Mouse (Mus musculus) heart, postnatal 4 days (tissue): ENCODE results near the gene Kif27. TPM values are rescaled to one million over a fixed set of nuclear protein-coding genes. Genes with fewer than 3 reads are reported as not detected.

Experiments used
- DNase-seq: peaks from one replicate; pipeline ENCODE4 v3.0.0; 2021
- microRNA-seq, 2 experiments: library from miRNA; unstranded; fragments of <30 nt; microRNA quantifications; one replicate each; pipeline ENCODE4 v1.2.0; 2021 to 2022
- total RNA-seq, 2 experiments: library from RNA; stranded (reverse); gene quantifications; 2 replicates each; pipeline ENCODE4 v1.2.3; 2021

The Kif27 gene
- total RNA-seq, 2 experiments from 2014 or later = 0.34 to 0.79 TPM

DNA sequence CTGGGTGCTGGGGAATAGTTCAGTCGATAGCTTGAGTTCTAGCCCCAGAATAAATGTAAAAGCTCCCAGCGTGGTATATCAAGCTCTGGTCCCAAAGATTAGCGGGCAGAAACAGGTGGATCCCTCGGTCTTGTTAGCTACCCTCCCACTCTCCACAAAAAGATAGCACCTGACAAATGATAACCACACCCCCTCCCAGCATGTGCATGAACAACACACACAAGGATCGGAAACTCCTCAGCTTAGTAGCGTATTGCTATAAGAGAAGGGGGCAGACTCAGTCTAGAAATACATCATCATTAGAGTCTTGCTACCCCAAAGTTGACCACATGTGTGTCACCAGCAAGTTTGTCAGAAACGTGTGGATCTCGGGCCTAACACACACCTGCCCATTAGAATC lies 83.3 kb downstream of the Kif27 start, which contains the start of gene Gkap1:
Gene Gkap1 (minus strand): TSS at position 101 of the 400 bp plus-strand sequence.
- no peak for DNase-seq

DNA sequence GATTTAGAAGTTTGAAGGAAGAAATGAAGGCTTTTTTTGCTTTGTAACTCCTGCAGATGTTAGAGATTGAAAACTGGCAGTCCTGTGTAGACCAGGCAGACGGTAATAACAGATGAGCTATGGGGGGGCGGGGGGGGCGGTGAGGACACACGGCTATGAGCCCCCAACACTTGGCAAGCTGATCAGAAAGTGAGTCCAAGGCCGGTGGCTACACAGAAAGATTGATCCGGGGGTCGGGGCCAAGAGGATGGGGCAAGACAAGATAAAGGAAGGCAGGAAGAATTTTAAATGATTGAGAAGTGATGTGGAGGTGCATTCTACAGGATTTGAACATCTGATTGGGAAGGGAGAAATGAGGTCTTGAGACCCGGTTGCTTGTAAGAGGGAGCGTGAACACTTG lies 83.8 kb downstream of the Kif27 start:
- DNase-seq = no peak

DNA sequence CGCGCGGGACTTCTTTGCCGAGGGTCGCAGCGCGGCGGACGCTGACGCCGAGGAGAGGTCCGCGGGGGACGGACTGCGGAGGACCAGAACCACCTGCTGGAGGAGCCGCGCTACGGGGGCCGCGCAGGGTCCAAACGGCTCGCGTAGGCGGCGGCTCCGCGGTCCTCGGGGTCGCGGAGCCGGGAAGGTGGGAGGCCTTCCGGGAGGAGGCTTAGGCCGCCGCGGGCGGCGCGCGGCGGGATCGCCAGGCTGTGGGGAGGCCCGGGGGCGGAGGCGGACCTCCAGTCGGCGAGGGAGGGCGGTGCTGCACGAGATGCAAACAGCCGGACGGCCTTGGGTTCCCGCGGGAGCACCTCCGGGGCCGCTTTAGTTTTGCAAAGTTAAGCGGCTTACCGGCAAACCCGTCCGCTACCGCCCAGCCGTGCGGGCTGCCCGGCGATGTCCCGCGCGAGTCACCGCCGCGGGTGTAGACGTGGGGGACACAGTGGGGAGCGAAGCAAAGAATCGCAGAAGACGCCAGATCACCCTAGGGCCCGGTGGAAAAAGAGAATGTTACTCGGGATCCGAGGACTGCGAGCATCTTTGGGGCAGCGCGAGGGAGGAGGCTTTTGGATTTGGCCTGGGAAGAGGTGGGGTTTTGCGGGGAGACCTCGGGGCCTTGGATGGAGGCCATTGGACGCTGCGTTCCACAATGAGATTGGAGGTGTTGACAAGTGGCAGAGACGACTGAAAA lies 84.5 kb downstream of the Kif27 start:
- DNase-seq = peak; percentile 80

DNA sequence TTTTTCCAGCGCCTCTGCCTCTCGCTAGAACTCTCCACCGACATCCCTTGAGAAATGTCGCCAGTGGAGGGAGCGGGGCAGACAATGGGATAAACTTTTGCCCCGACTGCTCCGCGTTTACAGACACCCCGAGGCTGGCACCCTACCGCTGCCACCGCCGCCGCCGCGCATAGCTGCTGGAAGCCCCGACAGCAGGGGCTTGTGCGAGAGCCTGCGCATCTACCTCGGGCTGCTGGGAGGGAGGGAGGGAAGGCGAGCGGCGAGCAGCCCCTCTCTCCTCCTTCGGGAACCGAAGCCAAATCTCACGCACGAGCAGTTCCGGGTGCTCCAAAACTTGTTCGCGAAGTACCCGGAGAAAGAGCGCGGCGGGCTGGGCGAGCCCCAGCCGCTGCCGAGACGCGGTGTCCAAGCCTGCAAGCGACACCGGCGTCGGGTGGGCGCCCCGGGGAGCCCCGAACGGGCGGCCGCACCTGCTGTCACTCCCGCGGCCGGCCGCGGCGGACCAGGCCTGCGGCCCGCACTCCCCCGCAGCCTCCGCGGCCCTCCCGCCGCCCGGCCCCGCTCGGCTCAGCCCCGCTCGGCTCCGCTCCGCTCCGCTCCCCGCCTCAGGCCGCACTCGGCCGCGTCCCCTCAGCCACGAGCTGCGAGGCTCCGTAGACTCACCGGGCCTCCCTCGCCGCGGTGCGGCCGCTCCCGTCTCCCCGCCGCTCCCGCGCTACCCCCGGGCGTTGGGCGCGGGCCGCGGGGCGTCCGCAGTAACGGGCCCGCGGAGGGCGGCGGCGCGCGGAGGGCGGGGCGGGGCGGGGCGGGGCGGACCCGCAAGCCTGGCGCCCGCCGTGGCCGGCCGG lies 85.3 kb downstream of the Kif27 start:
- peak; percentile 39 for DNase-seq

DNA sequence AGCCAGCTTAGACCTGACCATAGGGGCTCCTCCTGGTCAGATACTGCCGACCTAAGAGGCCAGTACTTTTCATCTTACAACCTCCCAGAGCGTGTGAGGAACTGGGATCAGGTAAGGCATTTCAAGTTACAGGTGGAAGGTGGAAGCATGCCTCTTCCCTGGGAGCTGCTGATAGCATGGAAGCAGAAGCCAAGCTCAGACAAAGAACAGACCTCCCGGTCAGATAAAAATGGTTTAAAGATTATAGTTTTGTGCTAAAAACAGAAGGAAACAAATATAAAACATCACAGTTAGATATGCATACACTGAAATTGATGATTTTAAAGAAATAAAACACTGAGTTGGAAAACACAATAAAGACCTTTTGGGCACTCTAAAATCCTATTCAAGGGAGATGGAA lies 92.1 kb downstream of the Kif27 start:
- no peak for DNase-seq

DNA sequence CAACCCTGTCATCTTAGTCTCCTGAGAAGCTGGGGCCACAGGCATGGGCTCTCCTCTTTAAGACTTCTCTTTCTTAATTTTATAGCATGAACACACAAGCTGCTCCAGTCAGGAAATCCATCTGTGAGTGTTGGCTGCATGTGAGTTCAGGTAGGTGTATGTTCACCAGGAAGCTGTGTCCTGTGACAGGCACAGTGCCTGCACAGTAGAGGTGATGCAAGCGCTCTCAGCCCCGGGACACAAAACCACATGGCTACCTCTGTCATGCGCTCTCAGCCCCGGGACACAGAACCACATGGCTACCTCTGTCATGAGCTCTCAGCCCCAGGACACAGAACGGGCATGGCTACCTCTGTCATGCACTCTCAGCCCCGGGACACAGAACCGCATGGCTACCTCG lies 95.4 kb downstream of the Kif27 start:
- DNase-seq = no peak

DNA sequence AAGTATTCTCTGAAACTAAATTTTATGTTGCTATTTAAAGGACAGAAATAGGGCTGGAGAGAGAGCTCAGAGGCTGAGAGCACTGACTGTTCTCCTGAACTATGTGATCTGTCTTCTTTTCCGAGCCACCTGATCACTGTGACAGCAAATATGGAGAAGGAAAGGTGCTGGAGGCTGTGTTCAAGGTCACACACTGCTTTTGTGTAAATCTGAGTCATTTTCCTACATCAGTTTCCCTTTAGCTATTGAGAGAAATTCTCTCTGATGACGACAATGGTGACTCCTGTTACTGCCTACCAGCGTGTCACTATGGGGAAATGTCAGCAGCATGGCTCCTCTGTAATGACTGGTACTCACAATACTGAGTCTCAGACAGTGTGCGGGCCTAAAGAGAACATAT lies 97.2 kb downstream of the Kif27 start:
- no peak for DNase-seq

DNA sequence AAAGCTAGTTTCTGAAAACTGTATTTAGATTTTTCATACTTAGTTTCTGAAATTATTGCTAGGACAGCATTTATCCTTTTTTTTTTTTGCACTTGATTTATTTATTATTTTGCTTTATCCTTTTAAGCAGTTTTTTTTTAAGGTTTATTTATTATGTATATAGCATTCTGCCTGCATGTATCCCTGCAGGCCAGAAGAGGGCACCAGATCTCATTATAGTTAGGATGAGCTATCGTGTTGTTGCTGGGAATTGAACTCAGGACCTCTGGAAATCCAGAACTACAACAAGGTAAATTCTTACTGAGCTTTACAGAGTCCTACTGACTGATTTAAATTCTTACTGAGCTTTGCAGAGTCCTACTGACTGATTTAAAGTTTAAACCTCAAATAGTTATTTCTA lies 105.7 kb downstream of the Kif27 start:
- no peak for DNase-seq

DNA sequence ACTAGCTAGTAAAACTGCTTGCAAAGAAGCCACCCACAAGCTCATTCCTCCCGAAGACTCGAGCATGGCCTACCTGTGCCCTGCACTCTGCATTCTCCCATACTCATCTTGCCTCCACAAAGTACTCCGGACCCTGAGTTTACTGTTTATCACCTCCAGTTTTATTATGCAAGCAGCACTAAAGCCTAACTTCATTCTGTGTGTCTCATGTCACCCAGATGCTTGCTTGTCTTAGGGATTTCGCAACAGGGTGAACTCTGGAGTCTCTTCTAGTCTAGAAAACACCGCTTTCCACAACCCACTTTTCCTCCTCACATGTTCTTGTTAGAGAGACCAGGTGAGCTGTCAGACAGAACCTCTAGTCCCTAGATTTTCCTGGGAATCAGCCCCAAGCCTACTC lies 110.0 kb downstream of the Kif27 start:
- DNase-seq = no peak

Small RNA genes within 50 kb of the gene (microRNA-seq; reads per million reads assigned to microRNA genes)
- gene Mir6369 = 0 reads per million in 2 experiments
- 18.0 to 29.7 reads per million in 2 experiments for gene Mir7-1

Other genes with a start within 250 kb of the Kif27 start
- gene Klhl3, start 245.5 kb downstream of the Kif27 start, total RNA-seq = 1 to 10 TPM; 5.6 to 5.8 TPM
- gene Hnrnpa0, start 230.6 kb downstream of the Kif27 start, total RNA-seq = 100 to 1,000 TPM; 191 to 196 TPM
- 10 to 100 TPM; 16.7 to 17.6 TPM for gene Idnk, start 201.5 kb downstream of the Kif27 start, total RNA-seq
- 10 to 100 TPM; 71.3 to 74.6 TPM for gene Ubqln1, start 143.5 kb downstream of the Kif27 start, total RNA-seq
- gene Gkap1, start 83.4 kb downstream of the Kif27 start, total RNA-seq = 10 to 100 TPM; 31.2 to 34.6 TPM
- gene 2210016F16Rik, start 26.1 kb upstream of the Kif27 start, total RNA-seq = 10 to 100 TPM; 18.6 to 18.7 TPM
- 10 to 100 TPM; 12.0 to 14.1 TPM for gene Rmi1, start 43.1 kb upstream of the Kif27 start, total RNA-seq
- gene Hnrnpk, start 44.2 kb upstream of the Kif27 start, total RNA-seq = 100 to 1,000 TPM; 898 to 905 TPM